Mouse (Mus musculus): ENCODE measurements at regions not wholly inside any gene's neighbourhood (a gene's known extent, or its start where the extent isn't known, plus 50 kb on each side); places are given as distances from the start of the nearest gene placed in this dataset.

GRCm38 (mm10) chr2:133208498-133208897 lies 262.8 kb upstream of the Fermt1 start:
- no peak for ATAC-seq (replicated peaks; ENCODE audit: low FRiP score, poor library complexity, severe bottlenecking)

DNA sequence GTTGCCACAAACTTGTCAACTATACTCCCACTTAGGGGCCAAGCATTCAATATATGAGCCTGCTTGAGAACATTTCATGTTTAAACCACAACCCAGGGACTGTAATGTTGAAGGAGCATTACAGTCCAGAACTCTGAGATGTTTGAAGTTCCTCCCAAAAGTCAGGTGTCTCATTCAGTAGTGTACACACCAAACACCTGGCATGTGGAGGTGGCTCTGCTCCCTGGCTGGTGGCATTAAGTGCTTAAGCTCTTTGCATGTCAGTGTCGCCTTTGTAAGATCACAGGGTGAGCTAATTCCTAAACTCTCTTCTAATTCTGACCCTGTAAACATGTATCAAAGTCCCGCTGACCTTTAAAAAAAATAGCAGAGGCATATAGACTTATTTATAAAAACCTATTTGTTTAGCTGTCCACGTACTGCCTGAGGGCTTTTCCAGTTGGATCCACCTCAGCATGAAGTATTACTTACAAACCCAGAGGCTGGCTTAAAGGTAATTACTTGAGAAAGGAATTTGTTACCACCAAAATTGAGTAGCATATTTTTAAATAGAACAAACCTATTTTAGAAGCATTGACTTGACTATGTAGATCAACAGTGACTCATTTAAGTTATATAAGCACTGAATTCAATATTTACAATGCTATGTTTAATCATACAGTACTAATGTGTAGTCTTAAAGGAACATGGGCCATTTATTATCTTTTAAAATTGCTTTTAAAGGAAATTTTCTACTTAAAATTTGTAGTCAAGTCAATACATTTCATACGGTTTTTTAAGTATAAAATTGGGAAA lies 276.3 kb upstream of the Fermt1 start:
- ATAC-seq (replicated peaks; ENCODE audit: low FRiP score, poor library complexity, severe bottlenecking) = no peak

GRCm38 (mm10) chr2:133235175-133235920 lies 289.6 kb upstream of the Fermt1 start:
- no peak for ATAC-seq (replicated peaks; ENCODE audit: low FRiP score, poor library complexity, severe bottlenecking)

GRCm38 (mm10) chr2:133252131-133252530 lies 299.8 kb upstream of the Bmp2 start:
- no peak for ATAC-seq (replicated peaks; ENCODE audit: low FRiP score, poor library complexity, severe bottlenecking)

DNA sequence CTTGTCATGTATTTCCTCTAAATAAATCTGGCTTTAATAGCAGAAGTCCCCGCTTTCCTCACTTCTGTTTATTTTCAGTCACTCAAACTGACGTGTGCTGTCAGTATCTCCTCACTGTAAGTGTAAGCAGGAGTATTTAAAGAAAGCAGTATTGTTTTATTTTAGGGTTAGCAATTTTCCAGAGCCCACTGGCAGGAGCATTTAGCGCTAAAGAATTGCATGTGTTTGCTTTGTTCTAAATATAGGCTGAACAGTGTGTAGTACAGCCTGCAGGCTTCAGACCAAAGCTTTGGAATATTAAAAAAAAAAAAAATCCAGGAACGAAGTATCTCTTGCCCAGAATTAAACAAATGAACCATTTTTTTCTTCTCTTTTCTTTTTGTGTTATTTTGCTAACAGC lies 277.5 kb upstream of the Bmp2 start:
- no peak for ATAC-seq (replicated peaks; ENCODE audit: low FRiP score, poor library complexity, severe bottlenecking)

DNA sequence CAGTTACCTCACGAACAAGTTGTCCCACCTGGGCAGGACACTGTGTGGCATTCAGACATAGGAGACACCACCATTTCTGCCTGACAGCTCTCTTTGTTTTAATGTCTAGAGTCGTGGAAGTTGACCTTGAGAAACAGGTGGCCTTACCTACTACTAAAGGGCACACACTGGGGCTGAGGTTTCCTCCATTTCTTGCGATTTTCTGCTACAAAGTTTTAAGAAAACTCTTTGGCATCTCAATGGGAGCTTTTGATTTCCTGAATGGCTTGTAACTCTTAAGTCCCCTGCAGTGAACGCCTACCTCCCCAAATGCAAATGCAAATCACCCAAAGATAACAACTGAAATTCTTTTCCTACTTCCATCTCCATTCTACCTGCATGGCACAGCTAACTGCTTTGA lies 273.4 kb upstream of the Bmp2 start:
- no peak for ATAC-seq (replicated peaks; ENCODE audit: low FRiP score, poor library complexity, severe bottlenecking)

GRCm38 (mm10) chr2:133279275-133279674 lies 272.7 kb upstream of the Bmp2 start:
- ATAC-seq (replicated peaks; ENCODE audit: low FRiP score, poor library complexity, severe bottlenecking) = no peak

- no peak for ATAC-seq (replicated peaks; ENCODE audit: low FRiP score, poor library complexity, severe bottlenecking)
These were observed 269.3 kb upstream of the Bmp2 start for GRCm38 (mm10) chr2:133282692-133283091.

- no peak for ATAC-seq (replicated peaks; ENCODE audit: low FRiP score, poor library complexity, severe bottlenecking)
These were observed 268.2 kb upstream of the Bmp2 start for GRCm38 (mm10) chr2:133283709-133284108.

DNA sequence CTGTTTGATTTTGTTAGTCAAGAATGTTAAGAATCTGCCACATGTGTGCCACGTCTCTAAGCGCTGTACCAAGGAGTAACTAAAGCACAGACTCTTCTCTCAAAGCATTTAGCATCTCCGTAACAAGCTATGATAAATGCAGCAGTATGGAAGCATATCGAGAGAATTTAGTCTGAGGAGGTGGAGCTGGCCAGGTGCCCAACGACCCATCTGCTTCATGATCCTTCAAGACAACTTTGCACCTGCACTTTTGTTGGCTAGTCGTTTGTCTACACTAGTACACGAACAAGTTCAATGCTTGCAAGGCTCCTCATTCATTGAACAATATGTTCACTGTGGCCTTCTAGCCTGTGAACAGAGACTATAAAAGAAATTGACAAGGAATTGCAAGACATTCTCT lies 257.8 kb upstream of the Bmp2 start:
- ATAC-seq (replicated peaks; ENCODE audit: low FRiP score, poor library complexity, severe bottlenecking) = no peak

GRCm38 (mm10) chr2:133305936-133306335 lies 246.0 kb upstream of the Bmp2 start:
- no peak for ATAC-seq (replicated peaks; ENCODE audit: low FRiP score, poor library complexity, severe bottlenecking)

DNA sequence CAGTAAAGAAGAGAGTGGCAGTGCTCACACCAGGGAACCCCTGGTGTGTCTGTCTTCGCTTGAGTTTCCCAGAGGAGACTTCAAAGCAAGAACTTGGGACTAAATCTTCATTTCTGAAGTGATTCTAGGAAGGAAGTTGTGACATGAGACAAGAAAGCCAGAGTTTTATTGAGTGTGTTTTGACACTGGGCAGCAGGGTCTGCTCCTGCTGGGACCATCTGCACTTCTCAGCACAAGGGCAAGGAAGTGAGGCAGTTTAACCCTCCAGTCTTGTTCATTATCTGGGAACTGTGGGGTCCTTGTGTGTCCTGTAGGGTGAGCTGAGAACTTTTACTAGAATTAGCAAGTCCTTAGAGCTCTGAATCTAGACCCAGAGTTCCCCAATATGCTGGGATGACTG lies 241.0 kb upstream of the Bmp2 start:
- ATAC-seq (replicated peaks; ENCODE audit: low FRiP score, poor library complexity, severe bottlenecking) = no peak

DNA sequence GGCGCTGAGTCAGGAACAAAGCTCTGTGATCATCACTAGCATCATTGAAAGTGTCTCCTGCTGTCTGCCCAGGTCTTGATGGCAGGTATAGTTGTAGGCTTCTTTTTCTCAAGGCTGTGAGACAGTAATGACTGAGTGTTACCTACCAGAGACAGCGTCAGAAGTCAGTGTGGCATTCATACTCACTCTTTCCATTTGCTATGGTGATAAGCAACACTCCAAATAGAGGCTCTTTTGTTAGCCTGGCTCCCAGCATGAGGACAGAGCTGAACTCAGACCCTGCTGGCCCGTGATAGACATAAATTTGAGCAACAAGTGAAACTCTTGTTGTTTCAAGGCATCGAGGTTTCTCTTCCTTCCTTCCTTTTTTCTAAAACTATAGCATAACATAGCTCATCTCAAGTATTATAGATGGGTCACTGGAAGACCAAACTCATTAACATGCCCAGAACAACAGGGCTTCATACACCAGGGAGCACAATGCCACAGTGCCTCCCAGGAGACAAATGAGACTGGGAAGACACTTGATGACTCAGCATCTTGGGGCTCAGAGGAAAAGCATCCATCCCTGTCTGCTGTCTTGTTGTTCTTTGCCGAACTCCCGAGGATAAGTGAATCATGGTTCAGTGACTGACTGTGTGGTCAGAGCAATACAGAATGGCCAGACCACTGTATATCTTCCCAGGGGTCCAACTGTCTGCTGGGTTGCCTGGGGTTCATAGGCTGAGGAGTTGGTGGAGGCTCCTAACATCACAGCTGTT lies 225.5 kb upstream of the Bmp2 start:
- no peak for ATAC-seq (replicated peaks; ENCODE audit: low FRiP score, poor library complexity, severe bottlenecking)

DNA sequence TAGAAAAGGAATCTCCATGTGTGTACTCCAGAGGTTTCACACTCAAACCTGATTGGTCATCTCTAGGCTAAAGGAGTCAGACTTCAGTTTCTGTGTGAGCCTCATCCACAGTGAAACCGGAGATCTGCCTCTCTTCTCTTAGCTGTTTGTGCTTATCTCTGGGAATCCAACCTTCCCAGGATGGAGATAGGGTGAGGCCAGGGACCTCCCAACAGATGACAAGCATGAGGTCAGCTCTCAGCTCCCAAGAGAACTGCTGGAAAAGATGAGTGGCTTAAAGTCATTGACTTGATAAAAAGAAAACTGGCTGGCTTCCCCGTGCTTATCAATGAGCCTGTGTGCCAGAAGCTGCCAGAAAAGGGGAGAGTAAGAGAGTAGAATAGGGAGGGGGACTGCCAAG lies 224.3 kb upstream of the Bmp2 start:
- no peak for ATAC-seq (replicated peaks; ENCODE audit: low FRiP score, poor library complexity, severe bottlenecking)

DNA sequence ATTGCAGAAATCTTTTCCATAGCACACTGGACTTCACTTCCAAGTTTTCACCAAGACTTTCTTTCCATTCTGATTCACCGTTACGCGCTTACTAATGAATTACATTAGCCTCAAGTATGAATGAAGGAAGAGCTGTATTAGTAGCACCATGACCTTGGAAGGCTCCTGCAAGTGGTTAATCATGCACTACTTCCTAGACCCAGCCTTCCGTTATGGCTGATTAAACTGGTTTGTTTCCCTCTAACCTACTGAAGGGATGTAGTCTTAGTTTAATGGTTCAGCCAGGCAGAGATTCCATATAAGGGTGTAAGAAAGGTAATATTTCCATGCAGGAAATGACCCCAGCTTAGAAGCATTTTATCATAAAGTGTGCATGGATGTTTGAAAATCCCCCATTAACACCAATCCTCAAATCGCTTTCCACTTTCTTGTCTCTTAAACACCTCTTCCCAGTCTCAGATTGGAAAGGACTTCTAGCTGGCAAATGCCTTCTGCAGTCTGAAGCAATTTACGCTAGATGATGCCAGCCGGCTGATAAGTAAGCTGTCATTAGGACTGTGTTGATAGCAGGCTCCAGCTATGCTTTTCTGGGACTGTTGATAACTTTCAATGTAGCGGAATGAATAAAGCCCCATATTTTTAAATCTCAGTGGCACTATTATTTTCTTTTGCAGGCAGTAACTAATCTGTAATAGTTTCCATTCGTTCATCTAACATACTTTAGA lies 215.6 kb upstream of the Bmp2 start:
- ATAC-seq (replicated peaks; ENCODE audit: low FRiP score, poor library complexity, severe bottlenecking) = no peak

- ATAC-seq (replicated peaks; ENCODE audit: low FRiP score, poor library complexity, severe bottlenecking) = no peak
These were observed 213.8 kb upstream of the Bmp2 start for GRCm38 (mm10) chr2:133338150-133338549.

- no peak for ATAC-seq (replicated peaks; ENCODE audit: low FRiP score, poor library complexity, severe bottlenecking)
These were observed 210.6 kb upstream of the Bmp2 start for GRCm38 (mm10) chr2:133341352-133341751.

DNA sequence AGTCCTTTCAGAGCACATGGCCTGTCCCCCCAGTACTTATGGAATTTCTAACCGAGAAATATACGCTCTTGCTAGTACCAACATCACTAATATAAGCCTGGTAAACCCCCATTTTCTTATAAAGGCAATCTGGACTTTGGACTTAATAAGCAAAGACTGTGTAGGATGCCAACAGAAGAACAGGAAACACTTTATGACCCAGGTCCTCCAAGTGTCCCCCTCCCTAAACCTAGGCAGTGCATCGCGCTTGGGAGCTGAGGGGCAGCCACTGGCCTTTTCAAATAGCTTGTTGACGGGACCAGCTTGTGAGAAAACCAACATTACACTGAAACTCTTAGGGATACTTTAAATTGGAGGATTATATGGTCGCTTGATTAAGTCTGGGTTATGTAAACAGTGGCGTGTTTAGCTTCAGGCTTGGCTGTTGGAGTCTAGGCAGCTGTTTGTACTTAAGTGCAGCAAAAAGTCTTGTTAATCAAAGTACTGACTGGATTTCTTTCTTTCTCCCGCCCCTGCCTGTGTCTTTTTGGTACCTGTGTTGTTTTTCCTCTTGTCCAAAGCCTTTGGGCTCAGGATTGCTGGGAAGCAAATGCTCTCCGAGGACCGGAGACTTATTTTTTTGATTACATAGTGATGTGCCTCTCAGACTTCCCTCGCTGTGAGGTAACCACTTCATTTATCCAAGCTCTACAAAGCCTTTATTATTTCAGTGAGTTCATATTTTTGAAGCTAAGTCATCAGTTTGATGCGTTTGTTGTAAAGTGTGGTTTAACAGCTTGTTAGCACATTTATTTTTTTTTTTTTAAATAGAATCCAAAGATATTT lies 205.8 kb upstream of the Bmp2 start:
- no peak for ATAC-seq (replicated peaks; ENCODE audit: low FRiP score, poor library complexity, severe bottlenecking)

GRCm38 (mm10) chr2:133346789-133347424 lies 205.1 kb upstream of the Bmp2 start:
- ATAC-seq (replicated peaks; ENCODE audit: low FRiP score, poor library complexity, severe bottlenecking) = no peak

Data from erythroid progenitor cell, adult 5-6 weeks (primary cell).